Mouse (Mus musculus): ENCODE data around the gene Rreb1.

- TF ChIP-seq TAL1 (IDR thresholded peaks at IDR 0.05; ENCODE audit: low read length) (no peak), HCFC1 (IDR thresholded peaks at IDR 0.05; ENCODE audit: low read depth, low read length) (no peak), CTCF (IDR thresholded peaks at IDR 0.05 in 2 of 3, conservative IDR thresholded peaks at IDR 0.05 in 1 of 3; ENCODE audit: control insufficient read depth in 1 of 3, insufficient read depth in 1 of 3, low read depth in 2 of 3, low read length in 3 of 3, poor library complexity in 1 of 3, severe bottlenecking in 1 of 3) (no peak), ZNF384 (IDR thresholded peaks at IDR 0.05; ENCODE audit: low read depth, low read length) (no peak), POLR2A (IDR thresholded peaks at IDR 0.05; ENCODE audit: control insufficient read depth in 1 of 2, insufficient read depth in 1 of 2, low read depth in 1 of 2, low read length in 2 of 2, poor library complexity in 1 of 2) (no peak), MAX (IDR thresholded peaks at IDR 0.05; ENCODE audit: low read length) (no peak), ZC3H11A (IDR thresholded peaks at IDR 0.05; ENCODE audit: low read depth, low read length) (no peak), SIN3A (IDR thresholded peaks at IDR 0.05; ENCODE audit: low read length) (no peak), MXI1 (IDR thresholded peaks at IDR 0.05; ENCODE audit: low read depth, low read length) (no peak), NELFE (IDR thresholded peaks at IDR 0.05; ENCODE audit: low read depth, low read length) (no peak), GATA1 (IDR thresholded peaks at IDR 0.05; ENCODE audit: low read depth, low read length) (no peak)
These were observed 50.7 kb downstream of the Rreb1 start for GRCm38 (mm10) chr13:37828928-37829327.
